17 mouse cellular contexts compared by ENCODE assay signal in genomic region chr10:25403813-25404701, GRCm38 (mm10). TPM values are rescaled to one million over a fixed set of nuclear protein-coding genes. Genes with fewer than 3 reads are reported as not detected.
A peak's percentile ranks its signal among the peaks of the same experiment; 100 is the strongest.
DNase-seq lines count a peak whose midpoint lies in the region; ATAC-seq and TF ChIP-seq lines count a peak whose summit lies in the region.
"Had no signal": no experiment of that assay in that cellular context is flagged by ENCODE, and none has a peak within 500 bp of the region (broad histone marks: within the 10 kb centered on the region; RNA-seq: fewer than 3 reads in every experiment).

No protein-coding gene starts in this region.

- H3K27ac ChIP-seq in liver, postnatal 0 days (ENCODE audit: low read depth) = peak overlapping the region; percentile 9
- peak overlapping the region; percentile 51 for H3K27ac ChIP-seq in bone marrow, adult 2 months (ENCODE audit: control insufficient read depth, insufficient read depth, low read depth, low read length, poor library complexity)
- H3K27ac ChIP-seq: embryonic facial prominence, embryonic 13.5 days; forebrain, embryonic 10.5 days; hindbrain, embryonic 13.5 days; neural tube, embryonic 12.5 days had no signal

- no peaks in the 10 kb centered on the region for H3K36me3 ChIP-seq in liver, postnatal 0 days (replicated peaks; ENCODE audit: insufficient read depth, low read length)
- H3K36me3 ChIP-seq: embryonic facial prominence, embryonic 13.5 days; forebrain, embryonic 10.5 days; hindbrain, embryonic 13.5 days; neural tube, embryonic 12.5 days had no signal

- no peaks in the 10 kb centered on the region for H3K27me3 ChIP-seq in liver, postnatal 0 days (ENCODE audit: insufficient read depth, low read length)
- H3K27me3 ChIP-seq: embryonic facial prominence, embryonic 13.5 days; hindbrain, embryonic 13.5 days; neural tube, embryonic 12.5 days had no signal

- peaks cover 38% of the 10 kb centered on the region for H3K4me1 ChIP-seq in liver, postnatal 0 days (ENCODE audit: insufficient read depth)
- H3K4me1 ChIP-seq in bone marrow, adult 2 months (ENCODE audit: control insufficient read depth, insufficient read depth, low read length) = peaks cover 4% of the 10 kb centered on the region
- H3K4me1 ChIP-seq: hindbrain, embryonic 13.5 days; neural tube, embryonic 12.5 days had no signal

- H3K4me3 ChIP-seq in liver, postnatal 0 days (ENCODE audit: low read depth, low read length) = no peak overlapping the region
- H3K4me3 ChIP-seq in bone marrow, adult 2 months (replicated peaks; ENCODE audit: control insufficient read depth, low read depth, low read length) = peak overlapping the region; percentile 27
- H3K4me3 ChIP-seq: embryonic facial prominence, embryonic 13.5 days; forebrain, embryonic 10.5 days; hindbrain, embryonic 13.5 days; neural tube, embryonic 12.5 days had no signal

- no peak for TF ChIP-seq CTCF in liver, postnatal 0 days (IDR thresholded peaks at IDR 0.05; ENCODE audit: low read depth)
- no peak for TF ChIP-seq CTCF in bone marrow, adult 2 months (IDR thresholded peaks at IDR 0.05; ENCODE audit: control insufficient read depth, insufficient read depth, low read length)

- no peak for TF ChIP-seq EP300 in liver, postnatal 0 days (IDR thresholded peaks at IDR 0.05; ENCODE audit: low read depth)

- WGBS in liver, postnatal 0 days (ENCODE audit: insufficient replicate concordance) = 36% methylated on average over 15 of the region's 15 CpGs
- 20% methylated on average over 15 of the region's 15 CpGs for WGBS in bone marrow, adult 2 months

- H3K9ac ChIP-seq in liver, postnatal 0 days (replicated peaks) = no peak overlapping the region
- H3K9ac ChIP-seq: embryonic facial prominence, embryonic 13.5 days; hindbrain, embryonic 13.5 days; neural tube, embryonic 12.5 days had no signal

- no peak for DNase-seq in liver, postnatal 0 days
- no peak for DNase-seq in liver
- DNase-seq in thymus, postnatal 4 days = peak; percentile 24
- no peak for DNase-seq in embryo, embryonic 9.5 days (ENCODE audit: extremely low spot score)
- no peak for DNase-seq in neural tube, embryonic 10.5 days (ENCODE audit: extremely low spot score, low spot score)
- DNase-seq: adrenal gland, postnatal 25 days; heart, adult 18-20 months; kidney, adult 8-10 months; kidney, postnatal 4 days; lung, adult 2 months; lung, postnatal 4 days had no signal

- H3K4me2 ChIP-seq in liver, postnatal 0 days (ENCODE audit: low read depth, low read length) = 0 out of 2 replicates have a peak overlapping the region, but pooled peaks have one; percentile 14
- H3K4me2 ChIP-seq: embryonic facial prominence, embryonic 13.5 days; hindbrain, embryonic 13.5 days; neural tube, embryonic 12.5 days had no signal

- ATAC-seq in liver, postnatal 0 days = peak; percentile 19; the same call in 1 of the 2 replicates
- peak; percentile 20; the same call in 1 of the 2 replicates for ATAC-seq in megakaryocyte, adult 5-6 weeks (ENCODE audit: poor library complexity, severe bottlenecking)

- no peaks in the 10 kb centered on the region for H3K9me3 ChIP-seq in liver, postnatal 0 days (ENCODE audit: low read length)
- H3K9me3 ChIP-seq: embryonic facial prominence, embryonic 13.5 days; forebrain, embryonic 10.5 days; hindbrain, embryonic 13.5 days; neural tube, embryonic 12.5 days had no signal

- no peak for TF ChIP-seq POLR2A in bone marrow, adult 2 months (IDR thresholded peaks at IDR 0.05; ENCODE audit: borderline replicate concordance, control insufficient read depth, low read depth, low read length)

RNA-seq across cellular contexts. Expression of gene Epb41l2, which starts 44.5 kb away (rescaled TPM):
- polyA plus RNA-seq in liver, postnatal 0 days (2015; fragmentation: Nextera tagmentation; extraction: Ambion mirVana) = 6.3 and 7.8 TPM in 2 replicates
- polyA plus RNA-seq in bone marrow, adult 2 months (2011; ENCODE audit: insufficient read depth, insufficient read length, low replicate concordance, missing spikeins) = 13.0 and 34.9 TPM in 2 replicates
- total RNA-seq in megakaryocyte, adult 5-6 weeks (2015) = 52.6 and 58.2 TPM in 2 replicates
- 51.8 and 52.0 TPM in 2 replicates for total RNA-seq in megakaryocyte, adult 5-6 weeks (2017)
